Mouse (Mus musculus): ENCODE measurements around the gene Slc25a25. TPM values are rescaled to one million over a fixed set of nuclear protein-coding genes. Genes with fewer than 3 reads are reported as not detected.

Gene Slc25a25
- polyA plus RNA-seq, 1 experiment, result 9.5 TPM

GRCm38 (mm10) chr2:32407144-32407824 is 44.0 kb downstream of the Slc25a25 start:
- TF ChIP-seq REST (IDR thresholded peaks at IDR 0.05; ENCODE audit: insufficient read depth, insufficient read length) (no peak), E2F4 (IDR thresholded peaks at IDR 0.05; ENCODE audit: insufficient read depth) (no peak), MAX (IDR thresholded peaks at IDR 0.05; ENCODE audit: low read depth) (no peak), USF1 (IDR thresholded peaks at IDR 0.05; ENCODE audit: low read depth) (no peak), POLR2A (IDR thresholded peaks at IDR 0.05; ENCODE audit: insufficient read length, low read depth) (no peak), TCF12 (IDR thresholded peaks at IDR 0.05; ENCODE audit: insufficient read depth, poor library complexity, severe bottlenecking) (no peak), SRF (IDR thresholded peaks at IDR 0.05; ENCODE audit: control insufficient read depth, insufficient read length, low read depth) (no peak), MYOD1 (IDR thresholded peaks at IDR 0.05; ENCODE audit: control insufficient read depth in 1 of 3, insufficient read length in 2 of 3, low read depth in 2 of 3) (no peak), MYOG (IDR thresholded peaks at IDR 0.05; ENCODE audit: control insufficient read depth in 1 of 3, insufficient read depth in 1 of 3, insufficient read length in 2 of 3, low read depth in 2 of 3) (no peak), POLR2AphosphoS2 (IDR thresholded peaks at IDR 0.05; ENCODE audit: insufficient read length, low read depth) (no peak), TCF3 (IDR thresholded peaks at IDR 0.05; ENCODE audit: insufficient read length, low read depth) (no peak), CEBPB (IDR thresholded peaks at IDR 0.05; ENCODE audit: insufficient read depth, poor library complexity, severe bottlenecking) (no peak)
- H3K4me2 ChIP-seq (ENCODE audit: low read depth), result no peak overlapping the region
- H3K36me3 ChIP-seq (ENCODE audit: control insufficient read depth, insufficient read depth), result no peaks in the 10 kb centered on the region
- H3ac ChIP-seq (ENCODE audit: control insufficient read depth, insufficient read length), result no peak overlapping the region
- no peak overlapping the region for H3K4me3 ChIP-seq
- no peaks in the 10 kb centered on the region for H3K27me3 ChIP-seq (ENCODE audit: control insufficient read depth, insufficient read depth, insufficient read length)
- H3K79me2 ChIP-seq (ENCODE audit: control insufficient read depth, insufficient read depth), result no peaks in the 10 kb centered on the region

- Histone ChIP-seq H3K79me2 (ENCODE audit: control insufficient read depth, insufficient read depth) (no peaks in the 10 kb centered on the region), H3K27me3 (ENCODE audit: control insufficient read depth, insufficient read depth, insufficient read length) (no peaks in the 10 kb centered on the region), H3K4me2 (ENCODE audit: low read depth) (no peak overlapping the region), H3K36me3 (ENCODE audit: control insufficient read depth, insufficient read depth) (no peaks in the 10 kb centered on the region), H3ac (ENCODE audit: control insufficient read depth, insufficient read length) (no peak overlapping the region), H3K4me3 (no peak overlapping the region)
- TF ChIP-seq E2F4 (IDR thresholded peaks at IDR 0.05; ENCODE audit: insufficient read depth) (no peak), USF1 (IDR thresholded peaks at IDR 0.05; ENCODE audit: low read depth) (no peak), TCF3 (IDR thresholded peaks at IDR 0.05; ENCODE audit: insufficient read length, low read depth) (no peak), MYOG (IDR thresholded peaks at IDR 0.05; ENCODE audit: control insufficient read depth in 1 of 3, insufficient read depth in 1 of 3, insufficient read length in 2 of 3, low read depth in 2 of 3) (no peak)
Observed at GRCm38 (mm10) chr2:32404663-32405062, 46.6 kb downstream of the Slc25a25 start.

GRCm38 (mm10) chr2:32396695-32397094 is 54.5 kb downstream of the Slc25a25 start:
- H3K79me2 ChIP-seq (ENCODE audit: control insufficient read depth, insufficient read depth), result peaks cover 23% of the 10 kb centered on the region
- TF ChIP-seq E2F4 (IDR thresholded peaks at IDR 0.05; ENCODE audit: insufficient read depth) (no peak), MAX (IDR thresholded peaks at IDR 0.05; ENCODE audit: low read depth) (no peak), MYOG (IDR thresholded peaks at IDR 0.05; ENCODE audit: control insufficient read depth in 1 of 3, insufficient read depth in 1 of 3, insufficient read length in 2 of 3, low read depth in 2 of 3) (no peak), SRF (IDR thresholded peaks at IDR 0.05; ENCODE audit: control insufficient read depth, insufficient read length, low read depth) (no peak), USF1 (IDR thresholded peaks at IDR 0.05; ENCODE audit: low read depth) (no peak), POLR2A (IDR thresholded peaks at IDR 0.05; ENCODE audit: insufficient read length, low read depth) (no peak), TCF3 (IDR thresholded peaks at IDR 0.05; ENCODE audit: insufficient read length, low read depth) (no peak), MYOD1 (IDR thresholded peaks at IDR 0.05; ENCODE audit: control insufficient read depth in 1 of 3, insufficient read length in 2 of 3, low read depth in 2 of 3) (no peak), CEBPB (IDR thresholded peaks at IDR 0.05; ENCODE audit: insufficient read depth, poor library complexity, severe bottlenecking) (no peak), REST (IDR thresholded peaks at IDR 0.05; ENCODE audit: insufficient read depth, insufficient read length) (no peak), POLR2AphosphoS2 (IDR thresholded peaks at IDR 0.05; ENCODE audit: insufficient read length, low read depth) (no peak), TCF12 (IDR thresholded peaks at IDR 0.05; ENCODE audit: insufficient read depth, poor library complexity, severe bottlenecking) (no peak)
- peak overlapping the region; percentile 59 for H3ac ChIP-seq (ENCODE audit: control insufficient read depth, insufficient read length)
- no peaks in the 10 kb centered on the region for H3K27me3 ChIP-seq (ENCODE audit: control insufficient read depth, insufficient read depth, insufficient read length)
- H3K4me2 ChIP-seq (ENCODE audit: low read depth), result peak overlapping the region; percentile 99
- no peaks in the 10 kb centered on the region for H3K36me3 ChIP-seq (ENCODE audit: control insufficient read depth, insufficient read depth)
- peak overlapping the region; percentile 83 for H3K4me3 ChIP-seq

GRCm38 (mm10) chr2:32395946-32396621 is 55.2 kb downstream of the Slc25a25 start:
- Histone ChIP-seq H3K36me3 (ENCODE audit: control insufficient read depth, insufficient read depth) (no peaks in the 10 kb centered on the region), H3K27me3 (ENCODE audit: control insufficient read depth, insufficient read depth, insufficient read length) (no peaks in the 10 kb centered on the region), H3K4me2 (ENCODE audit: low read depth) (peak overlapping the region; percentile 99), H3ac (ENCODE audit: control insufficient read depth, insufficient read length) (peak overlapping the region; percentile 59), H3K4me3 (peak overlapping the region; percentile 83), H3K79me2 (ENCODE audit: control insufficient read depth, insufficient read depth) (peaks cover 23% of the 10 kb centered on the region)
- TF ChIP-seq USF1 (IDR thresholded peaks at IDR 0.05; ENCODE audit: low read depth), result no peak
- peak; percentile 38 for TF ChIP-seq E2F4 (IDR thresholded peaks at IDR 0.05; ENCODE audit: insufficient read depth)
- no peak for TF ChIP-seq SRF (IDR thresholded peaks at IDR 0.05; ENCODE audit: control insufficient read depth, insufficient read length, low read depth)
- TF ChIP-seq POLR2A (IDR thresholded peaks at IDR 0.05; ENCODE audit: insufficient read length, low read depth), result peak; percentile 81
- peak in 1 of 3 experiments; percentile 30 for TF ChIP-seq MYOG (IDR thresholded peaks at IDR 0.05; ENCODE audit: control insufficient read depth in 1 of 3, insufficient read depth in 1 of 3, insufficient read length in 2 of 3, low read depth in 2 of 3)
- TF ChIP-seq TCF12 (IDR thresholded peaks at IDR 0.05; ENCODE audit: insufficient read depth, poor library complexity, severe bottlenecking), result no peak
- no peak for TF ChIP-seq TCF3 (IDR thresholded peaks at IDR 0.05; ENCODE audit: insufficient read length, low read depth)
- TF ChIP-seq POLR2AphosphoS2 (IDR thresholded peaks at IDR 0.05; ENCODE audit: insufficient read length, low read depth), result peak; percentile 63
- TF ChIP-seq MYOD1 (IDR thresholded peaks at IDR 0.05; ENCODE audit: control insufficient read depth in 1 of 3, insufficient read length in 2 of 3, low read depth in 2 of 3), result no peak
- TF ChIP-seq REST (IDR thresholded peaks at IDR 0.05; ENCODE audit: insufficient read depth, insufficient read length), result no peak
- no peak for TF ChIP-seq CEBPB (IDR thresholded peaks at IDR 0.05; ENCODE audit: insufficient read depth, poor library complexity, severe bottlenecking)
- TF ChIP-seq MAX (IDR thresholded peaks at IDR 0.05; ENCODE audit: low read depth), result no peak

Data from myocyte (in vitro differentiated cells).